ENCODE assay signal across 11 mouse cellular contexts in the genomic region with DNA sequence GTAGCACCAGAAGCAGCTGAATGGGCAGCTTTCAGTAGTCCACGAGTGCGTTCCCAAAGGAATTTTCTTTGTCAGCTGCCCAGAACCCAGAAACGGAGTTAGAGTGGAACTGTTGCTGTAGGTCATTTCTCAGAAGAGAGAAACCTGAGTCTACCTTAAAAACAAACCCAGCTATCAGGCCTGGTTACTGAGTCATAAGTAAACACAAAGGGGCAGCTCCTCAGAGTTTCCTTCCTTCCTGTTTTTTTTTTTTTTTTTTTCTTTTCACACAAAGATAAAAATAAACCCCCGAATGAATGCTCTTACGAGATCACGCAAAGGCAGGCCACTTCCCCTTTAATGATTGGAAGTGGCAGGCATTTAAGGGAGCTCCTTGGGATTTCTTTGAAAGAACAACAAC. TPM values are rescaled to one million over a fixed set of nuclear protein-coding genes. Genes with fewer than 3 reads are reported as not detected.
A peak's percentile ranks its signal among the peaks of the same experiment; 100 is the strongest.
DNase-seq lines count a peak whose midpoint lies in the region; ATAC-seq and TF ChIP-seq lines count a peak whose summit lies in the region.
"Had no signal": no experiment of that assay in that cellular context is flagged by ENCODE, and none has a peak within 500 bp of the region (broad histone marks: within the 10 kb centered on the region; RNA-seq: fewer than 3 reads in every experiment).

Gene Tspan8 (plus strand): TSS at position 322 of the 400 bp plus-strand sequence.

- no peak within 1 kb of the TSS for H3K9ac ChIP-seq in kidney, embryonic 15.5 days
- peak within 1 kb of the TSS; percentile 81 for H3K9ac ChIP-seq in liver, embryonic 12.5 days
- no peak within 1 kb of the TSS for H3K9ac ChIP-seq in hindbrain, embryonic 12.5 days
- H3K9ac ChIP-seq: forebrain, embryonic 15.5 days had no signal

- DNase-seq in kidney, postnatal 36 days: no peak
- no peak for DNase-seq in adrenal gland, postnatal 4 days (ENCODE audit: low spot score in 2 of 2)
- DNase-seq in embryo, embryonic 10.5 days (ENCODE audit: low spot score): no peak
- DNase-seq: adrenal gland, postnatal 25 days; cerebellum, postnatal 36 days had no signal

- ATAC-seq in kidney, embryonic 15.5 days (replicated peaks; ENCODE audit: low FRiP score): no peak
- ATAC-seq in erythroblast, adult 5-6 weeks (replicated peaks; ENCODE audit: low FRiP score, poor library complexity, severe bottlenecking): peak; percentile 43
- ATAC-seq in liver, embryonic 12.5 days: peak; percentile 13; the same call in 1 of the 2 replicates
- no peak for ATAC-seq in hindbrain, embryonic 12.5 days (ENCODE audit: low FRiP score)
- ATAC-seq: forebrain, embryonic 15.5 days had no signal

- no peaks in the 10 kb centered on the region for H3K27me3 ChIP-seq in kidney, embryonic 15.5 days
- no peaks in the 10 kb centered on the region for H3K27me3 ChIP-seq in liver, embryonic 12.5 days (replicated peaks)
- H3K27me3 ChIP-seq in small intestine, adult 2 months (ENCODE audit: control insufficient read depth, insufficient read depth, low read length): no peaks in the 10 kb centered on the region
- no peaks in the 10 kb centered on the region for H3K27me3 ChIP-seq in hindbrain, embryonic 12.5 days
- H3K27me3 ChIP-seq: forebrain, embryonic 15.5 days had no signal

- 49% methylated on average over 6 of the region's 6 CpGs for WGBS in kidney, embryonic 15.5 days
- 20% methylated on average over 6 of the region's 6 CpGs for WGBS in liver, embryonic 12.5 days (ENCODE audit: insufficient replicate concordance)
- 12% methylated on average over 6 of the region's 6 CpGs for WGBS in small intestine, adult 2 months
- 54% methylated on average over 6 of the region's 6 CpGs for WGBS in hindbrain, embryonic 12.5 days

- H3K36me3 ChIP-seq in kidney, embryonic 15.5 days: no peaks in the 10 kb centered on the region
- H3K36me3 ChIP-seq in liver, embryonic 12.5 days: peaks cover 16% of the 10 kb centered on the region
- H3K36me3 ChIP-seq in small intestine, adult 2 months (ENCODE audit: control insufficient read depth, insufficient read depth, low read length): no peaks in the 10 kb centered on the region
- no peaks in the 10 kb centered on the region for H3K36me3 ChIP-seq in hindbrain, embryonic 12.5 days
- H3K36me3 ChIP-seq: forebrain, embryonic 15.5 days had no signal

- H3K4me1 ChIP-seq in kidney, embryonic 15.5 days: peaks cover 6% of the 10 kb centered on the region
- H3K4me1 ChIP-seq in liver, embryonic 12.5 days: peaks cover 36% of the 10 kb centered on the region
- peaks cover 2% of the 10 kb centered on the region; the same call in 1 of the 2 replicates for H3K4me1 ChIP-seq in small intestine, adult 2 months (ENCODE audit: control insufficient read depth, insufficient read depth, insufficient read length, low read length)
- H3K4me1 ChIP-seq in hindbrain, embryonic 12.5 days: no peaks in the 10 kb centered on the region; the same call in 1 of the 2 replicates
- H3K4me1 ChIP-seq: forebrain, embryonic 15.5 days had no signal

- TF ChIP-seq POLR2A in small intestine, adult 2 months (IDR thresholded peaks at IDR 0.05; ENCODE audit: low read depth, low read length): no peak

- no peak for TF ChIP-seq CTCF in small intestine, adult 2 months (IDR thresholded peaks at IDR 0.05; ENCODE audit: extremely low read depth, insufficient read length, insufficient replicate concordance, low read depth, low read length)

- no peaks in the 10 kb centered on the region for H3K9me3 ChIP-seq in kidney, embryonic 15.5 days (replicated peaks)
- H3K9me3 ChIP-seq in liver, embryonic 12.5 days (replicated peaks): no peaks in the 10 kb centered on the region
- H3K9me3 ChIP-seq in hindbrain, embryonic 12.5 days (replicated peaks): no peaks in the 10 kb centered on the region
- H3K9me3 ChIP-seq: forebrain, embryonic 15.5 days had no signal

- peak within 1 kb of the TSS; percentile 10; the same call in 1 of the 2 replicates for H3K4me3 ChIP-seq in kidney, embryonic 15.5 days (replicated peaks)
- peak within 1 kb of the TSS; percentile 67 for H3K4me3 ChIP-seq in liver, embryonic 12.5 days
- H3K4me3 ChIP-seq in small intestine, adult 2 months (ENCODE audit: low read depth, low read length): peak within 1 kb of the TSS; percentile 74
- no peak within 1 kb of the TSS for H3K4me3 ChIP-seq in hindbrain, embryonic 12.5 days
- H3K4me3 ChIP-seq: forebrain, embryonic 15.5 days had no signal

- peak within 1 kb of the TSS; percentile 58 for H3K27ac ChIP-seq in kidney, embryonic 15.5 days
- H3K27ac ChIP-seq in liver, embryonic 12.5 days: peak within 1 kb of the TSS; percentile 95
- H3K27ac ChIP-seq in small intestine, adult 2 months (ENCODE audit: insufficient read depth, low read depth, low read length): peak within 1 kb of the TSS; percentile 93
- no peak within 1 kb of the TSS for H3K27ac ChIP-seq in hindbrain, embryonic 12.5 days
- H3K27ac ChIP-seq: forebrain, embryonic 15.5 days had no signal

- H3K4me2 ChIP-seq in kidney, embryonic 15.5 days: peak within 1 kb of the TSS; percentile 32
- H3K4me2 ChIP-seq in liver, embryonic 12.5 days: peak within 1 kb of the TSS; percentile 58
- no peak within 1 kb of the TSS for H3K4me2 ChIP-seq in hindbrain, embryonic 12.5 days (replicated peaks)
- H3K4me2 ChIP-seq: forebrain, embryonic 15.5 days had no signal

RNA-seq across cellular contexts. Expression of gene Tspan8, which starts in this region (rescaled TPM):
- polyA plus RNA-seq in kidney, embryonic 15.5 days (2015; fragmentation: Nextera tagmentation; extraction: Ambion mirVana): 27.7 and 32.8 TPM in 2 replicates
- 387 and 395 TPM in 2 replicates for total RNA-seq in erythroblast, adult 5-6 weeks (2015; ENCODE audit: low replicate concordance)
- total RNA-seq in erythroblast, adult 5-6 weeks (2017; ENCODE audit: low replicate concordance): 589 and 604 TPM in 2 replicates
- polyA plus RNA-seq in liver, embryonic 12.5 days (2016; fragmentation: Nextera tagmentation; extraction: Ambion mirVana): 53.8 and 56.1 TPM in 2 replicates
- 18.3 and 72.3 TPM in 2 replicates for polyA plus RNA-seq in small intestine, adult 2 months (2012; rRNA removed)
- total RNA-seq in adrenal gland, postnatal 4 days (2021): 1 to 10 TPM; 2.2 to 6.3 TPM
- polyA plus RNA-seq in hindbrain, embryonic 12.5 days (2016; fragmentation: Nextera tagmentation; extraction: Ambion mirVana): 1.2 and 2.2 TPM in 2 replicates

Comparison
In these comparisons a context has a peak if more than half of its experiments do, and no peak if none do; other contexts are left out.
1. RNA of gene Tspan8 (total RNA-seq): 387 to 604 TPM in erythroblast, adult 5-6 weeks; 2.2 to 6.3 TPM in adrenal gland, postnatal 4 days; every median in the first group is over 10 times any median in the second.
2. ATAC-seq: peak in erythroblast, adult 5-6 weeks (single experiment) and liver, embryonic 12.5 days (single experiment); none in kidney, embryonic 15.5 days (single experiment) and hindbrain, embryonic 12.5 days (single experiment).